Mouse (Mus musculus) induced T-regulatory cell, adult 2 months (primary cell): ENCODE data around the gene Hoxb2.

ENCODE experiments used
- DNase-seq: peaks from one replicate; pipeline ENCODE4 v3.0.0-alpha.2; 2012; ENCODE audit warnings: low read depth

The Hoxb2 gene

GRCm38 (mm10) chr11:96316696-96317607 lies 33.4 kb upstream of the Hoxb2 start:
- peak; percentile 12 for DNase-seq

GRCm38 (mm10) chr11:96317608-96318367 lies 32.5 kb upstream of the Hoxb2 start, which contains the start of gene Hoxb4:
TSS of gene Hoxb4 (plus strand) at chr11:96318267.
- DNase-seq = no peak

- peak; percentile 83 for DNase-seq
Observed at GRCm38 (mm10) chr11:96318368-96319070, 31.8 kb upstream of the Hoxb2 start.

- DNase-seq = peak; percentile 48
Observed at GRCm38 (mm10) chr11:96319071-96319902, 31.0 kb upstream of the Hoxb2 start.

- DNase-seq = peak; percentile 38
Observed at GRCm38 (mm10) chr11:96319910-96320309, 30.4 kb upstream of the Hoxb2 start.

- no peak for DNase-seq
Observed at GRCm38 (mm10) chr11:96320688-96321087, 29.6 kb upstream of the Hoxb2 start.

- no peak for DNase-seq
Observed at GRCm38 (mm10) chr11:96321846-96322245, 28.5 kb upstream of the Hoxb2 start.

- no peak for DNase-seq
Observed at GRCm38 (mm10) chr11:96322738-96323137, 27.6 kb upstream of the Hoxb2 start.

GRCm38 (mm10) chr11:96323154-96323553 lies 27.2 kb upstream of the Hoxb2 start, which contains the start of gene Hoxb3:
TSS of gene Hoxb3 (plus strand) at chr11:96323326.
- no peak for DNase-seq

GRCm38 (mm10) chr11:96324125-96324524 lies 26.2 kb upstream of the Hoxb2 start:
- no peak for DNase-seq

- no peak for DNase-seq
Observed at GRCm38 (mm10) chr11:96324965-96325364, 25.4 kb upstream of the Hoxb2 start.

GRCm38 (mm10) chr11:96325747-96326212 lies 24.5 kb upstream of the Hoxb2 start:
- DNase-seq = no peak

- no peak for DNase-seq
Observed at GRCm38 (mm10) chr11:96326705-96327104, 23.6 kb upstream of the Hoxb2 start.

GRCm38 (mm10) chr11:96327122-96327521 lies 23.2 kb upstream of the Hoxb2 start:
- no peak for DNase-seq

GRCm38 (mm10) chr11:96327750-96328149 lies 22.6 kb upstream of the Hoxb2 start:
- no peak for DNase-seq

- DNase-seq = no peak
Observed at GRCm38 (mm10) chr11:96328605-96329004, 21.7 kb upstream of the Hoxb2 start.

GRCm38 (mm10) chr11:96332105-96332504 lies 18.2 kb upstream of the Hoxb2 start:
- no peak for DNase-seq

- DNase-seq = no peak
Observed at GRCm38 (mm10) chr11:96332618-96333032, 17.7 kb upstream of the Hoxb2 start.

GRCm38 (mm10) chr11:96333241-96334001 lies 16.9 kb upstream of the Hoxb2 start:
- DNase-seq = no peak

- no peak for DNase-seq
Observed at GRCm38 (mm10) chr11:96334002-96334364, 16.3 kb upstream of the Hoxb2 start.
